Mouse (Mus musculus) spleen, postnatal 36 days (tissue): ENCODE data around the gene Olfr1364.
A peak's percentile ranks its signal among the peaks of the same experiment; 100 is the strongest.

Experiments used
- DNase-seq, 2 experiments: peaks; one replicate each; pipeline ENCODE4 v3.0.0; 2022; ENCODE audit warnings: low spot score in 2 of 2, mixed read lengths in 1 of 2

Gene Olfr1364

DNA sequence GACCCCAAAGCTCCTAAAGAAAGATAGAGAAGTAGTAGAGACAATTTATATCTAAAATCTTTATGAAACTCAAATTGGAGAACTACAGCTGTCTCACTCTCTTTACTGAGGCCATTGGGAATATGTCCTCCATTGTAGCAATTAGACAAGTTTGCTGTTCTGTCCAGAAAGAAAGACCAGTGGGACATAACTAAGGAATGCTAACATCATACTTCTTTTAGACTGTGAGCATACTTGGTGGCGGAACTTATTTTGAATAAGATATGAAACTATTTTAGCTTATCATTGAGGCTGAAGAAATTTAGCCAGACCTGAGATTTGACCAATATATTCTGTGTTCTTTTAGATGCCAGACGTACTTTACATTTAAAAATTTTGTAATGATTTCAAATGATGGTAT lies at the start of gene Olfr1364:
Gene Olfr1364, minus strand, starts transcription at position 101 of the 400 bp plus-strand sequence.
- no peak for DNase-seq

DNA sequence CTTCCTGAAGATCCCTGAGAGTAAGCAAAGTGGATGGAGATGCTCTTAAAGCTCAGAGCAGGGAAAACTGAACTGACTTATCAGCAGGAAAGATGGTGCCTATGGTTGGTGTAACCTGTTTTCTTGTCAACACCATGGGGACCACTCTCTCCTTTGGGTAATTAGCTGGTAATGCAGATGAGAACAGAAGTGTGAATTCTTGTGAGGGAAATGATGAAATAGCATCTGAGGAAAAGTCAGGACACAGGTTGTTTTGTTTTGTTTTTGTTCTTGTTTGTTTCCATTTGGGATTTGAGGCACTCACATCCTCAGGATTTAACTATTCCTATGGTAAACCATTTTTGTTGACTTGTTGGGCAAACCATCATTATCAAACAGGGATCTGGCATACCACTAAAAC lies 32.4 kb upstream of the Olfr1364 start, which contains the start of gene Olfr1362:
Gene Olfr1362, minus strand, starts transcription at position 101 of the 400 bp plus-strand sequence.
- no peak for DNase-seq

DNA sequence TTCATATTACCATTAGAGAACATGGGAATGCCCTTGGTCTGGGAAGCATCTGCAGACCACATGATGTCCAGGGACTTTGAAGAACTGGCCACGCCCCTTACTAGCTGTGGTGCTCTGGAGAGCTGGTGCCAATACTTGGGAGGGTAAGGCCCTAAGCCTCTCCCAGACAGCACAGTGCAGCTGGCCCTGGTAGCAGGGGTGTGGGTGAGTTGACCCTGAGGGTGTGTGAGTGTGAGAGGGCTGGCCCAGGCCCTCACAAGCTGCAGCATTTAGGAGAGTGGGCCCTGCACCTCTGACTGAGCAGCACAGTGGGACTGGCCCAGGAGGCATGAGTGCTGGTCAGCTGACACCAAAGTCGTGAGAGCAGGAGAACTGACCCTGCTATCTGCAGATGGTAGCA lies 10.1 kb upstream of the Olfr1364 start:
- DNase-seq = no peak

DNA sequence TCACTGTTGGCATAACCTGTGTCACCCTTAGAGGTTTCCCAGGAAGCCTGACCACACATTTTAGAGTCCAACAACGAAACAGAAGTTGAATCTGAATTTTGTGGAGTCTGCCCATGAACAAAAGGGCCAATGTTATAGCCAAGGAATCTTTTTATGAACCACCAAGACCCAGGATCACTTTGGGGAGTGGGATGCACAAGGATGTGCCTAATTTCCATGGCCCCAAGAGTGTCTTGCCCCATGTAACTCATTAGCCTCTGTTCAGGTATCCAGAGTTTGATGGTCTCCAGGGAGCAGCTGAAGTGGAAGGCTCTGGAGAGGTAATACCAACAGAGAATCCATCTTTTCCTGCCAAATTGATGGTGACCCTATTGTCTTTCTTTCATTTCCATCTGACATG lies 21.8 kb downstream of the Olfr1364 start, which contains the start of gene Olfr1535:
Gene Olfr1535, minus strand, starts transcription at position 101 of the 400 bp plus-strand sequence.
- DNase-seq = no peak

DNA sequence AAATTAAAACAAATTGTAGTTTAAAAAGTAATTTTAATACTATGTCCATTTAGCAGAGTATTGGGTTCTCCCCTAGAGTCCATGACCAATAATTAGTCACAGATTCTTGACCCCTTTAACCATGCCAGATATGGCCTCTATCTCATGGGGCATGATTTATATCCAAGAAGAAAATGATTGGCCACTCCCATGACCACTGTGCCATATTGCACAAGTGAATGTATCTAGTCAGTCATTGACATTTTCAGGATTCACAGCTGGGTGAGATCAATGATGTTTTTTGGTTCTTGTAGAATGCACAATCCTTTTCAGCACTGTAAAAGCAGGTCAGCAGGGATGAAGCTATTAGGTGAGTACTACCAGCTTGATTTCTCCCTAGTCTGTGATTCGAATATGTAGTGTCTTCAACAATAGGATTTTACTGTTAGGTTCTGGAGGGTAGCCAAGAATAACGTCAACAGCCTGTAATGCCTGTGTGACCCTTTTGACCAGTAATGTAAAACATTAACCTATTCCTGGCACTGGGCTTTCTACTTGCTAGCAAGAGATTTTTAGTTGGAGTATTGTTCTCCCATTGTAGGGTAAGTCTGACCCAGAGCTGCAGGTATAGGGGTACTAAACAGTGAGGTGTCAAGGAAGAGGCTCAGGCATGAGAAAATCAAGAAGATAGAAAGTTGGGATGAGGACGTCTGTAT lies 31.0 kb downstream of the Olfr1364 start:
- DNase-seq = no peak

DNA sequence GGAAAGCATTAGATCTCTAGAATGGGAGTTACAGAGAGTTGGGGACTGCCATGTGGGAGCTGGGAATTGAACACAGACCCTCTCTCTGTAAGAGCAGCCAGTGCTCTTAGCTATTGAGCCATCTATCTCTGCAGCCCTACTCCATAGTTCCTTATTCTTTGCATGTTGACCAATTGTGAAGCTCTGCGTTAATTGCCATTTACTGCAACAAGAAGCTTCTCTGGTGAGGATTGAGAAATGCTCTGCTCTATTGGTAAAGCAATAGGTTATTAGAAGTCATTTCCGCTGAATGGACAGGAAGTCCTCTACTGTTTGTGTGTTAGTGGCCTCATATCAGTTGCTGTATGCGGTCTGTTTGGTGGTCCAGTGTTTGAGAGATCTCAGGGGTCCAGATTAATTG lies 32.1 kb downstream of the Olfr1364 start:
- DNase-seq = no peak

DNA sequence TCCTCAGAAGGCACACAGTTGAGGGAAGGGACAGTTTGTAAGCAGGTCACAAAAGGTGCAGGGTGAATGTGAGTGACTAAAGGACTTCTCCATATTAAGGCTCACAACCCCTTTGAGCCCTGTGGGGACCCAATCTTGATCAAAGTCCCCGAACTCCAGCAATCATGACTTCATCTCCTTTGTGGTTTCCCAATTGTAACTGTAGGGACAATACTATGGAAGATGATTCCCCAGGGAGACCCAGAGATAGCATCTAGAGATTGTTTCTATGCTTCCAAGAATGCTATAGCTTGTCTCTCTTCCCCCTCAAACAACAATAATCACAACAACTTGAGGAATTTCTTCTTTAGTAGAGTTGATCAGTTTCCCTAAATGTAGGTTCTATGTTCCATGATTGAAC lies 38.9 kb downstream of the Olfr1364 start, which contains the start of gene Olfr1366:
Gene Olfr1366, minus strand, starts transcription at position 101 of the 400 bp plus-strand sequence.
- DNase-seq = no peak

DNA sequence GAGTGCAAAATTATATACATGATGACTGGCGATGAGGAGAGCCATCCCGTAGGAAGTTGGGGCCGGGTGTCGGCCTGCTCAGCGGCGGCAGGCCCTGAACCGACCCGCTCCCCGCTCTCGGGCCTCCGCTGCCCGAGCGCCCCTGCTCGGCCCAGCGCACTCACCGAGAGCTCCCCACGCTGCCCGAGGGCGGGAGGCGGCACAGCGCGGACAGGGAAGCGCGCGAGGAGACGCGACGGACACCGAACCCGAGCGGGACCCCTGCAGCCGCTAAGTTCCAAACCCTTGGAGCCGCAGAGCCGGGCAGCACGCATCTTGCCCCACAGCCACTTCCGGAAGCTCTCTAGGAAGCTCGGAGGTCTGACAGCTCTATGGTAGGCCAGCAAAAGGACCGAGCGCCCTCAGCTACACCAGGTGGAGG lies 50.8 kb downstream of the Olfr1364 start, which contains the start of gene Zkscan8:
Gene Zkscan8, minus strand, starts transcription at position 340 of the 421 bp plus-strand sequence.
- DNase-seq = peak; percentile 84 to 86

DNA sequence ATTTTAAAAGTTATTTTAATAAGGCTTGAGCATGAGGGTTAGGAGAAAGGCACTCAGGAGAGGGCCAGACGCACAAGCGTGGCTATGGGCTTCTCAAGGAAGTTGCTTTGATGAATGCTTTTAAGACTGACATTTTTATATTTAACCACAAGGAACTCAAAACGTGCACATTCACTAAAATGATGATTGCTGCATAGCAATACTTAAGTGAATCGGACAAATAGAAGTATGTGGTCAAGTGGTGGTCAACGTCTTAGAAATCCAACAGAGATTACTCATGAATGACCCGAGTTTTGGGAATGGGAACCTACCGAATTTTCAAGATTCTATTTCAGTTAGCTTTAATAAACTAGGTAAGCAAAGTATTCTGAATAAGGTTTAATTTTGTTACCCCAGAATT lies 51.4 kb downstream of the Olfr1364 start:
- no peak for DNase-seq
